Mouse (Mus musculus) adrenal gland, postnatal 4 days (tissue): ENCODE results near the gene Xcl1. TPM values are rescaled to one million over a fixed set of nuclear protein-coding genes. Genes with fewer than 3 reads are reported as not detected.
"Not testable (repeated sequence)": the region's sequence is repeated elsewhere in the genome, so short reads cannot be mapped to it uniquely, and the experiment has no call there.

ENCODE experiments used
- DNase-seq, 2 experiments: peaks; one replicate each; pipeline ENCODE4 v3.0.0; 2021 to 2022; ENCODE audit warnings: low spot score in 2 of 2, mixed read lengths in 2 of 2
- long read RNA-seq, 2 experiments: library from polyadenylated mRNA; stranded (forward); transcript quantifications; one replicate each; pipeline ENCODE4 v2.0.0; 2021
- total RNA-seq, 2 experiments: library from RNA; stranded (reverse); gene quantifications; 2 replicates each; pipeline ENCODE4 v1.2.3; 2021

Xcl1 gene
- 1 to 10 TPM in 1 of 2 experiments, not detected in 1; 1.1 TPM for total RNA-seq
- long read RNA-seq, experiment 1, result 0 reads
- long read RNA-seq, experiment 2, result 0 reads

DNA sequence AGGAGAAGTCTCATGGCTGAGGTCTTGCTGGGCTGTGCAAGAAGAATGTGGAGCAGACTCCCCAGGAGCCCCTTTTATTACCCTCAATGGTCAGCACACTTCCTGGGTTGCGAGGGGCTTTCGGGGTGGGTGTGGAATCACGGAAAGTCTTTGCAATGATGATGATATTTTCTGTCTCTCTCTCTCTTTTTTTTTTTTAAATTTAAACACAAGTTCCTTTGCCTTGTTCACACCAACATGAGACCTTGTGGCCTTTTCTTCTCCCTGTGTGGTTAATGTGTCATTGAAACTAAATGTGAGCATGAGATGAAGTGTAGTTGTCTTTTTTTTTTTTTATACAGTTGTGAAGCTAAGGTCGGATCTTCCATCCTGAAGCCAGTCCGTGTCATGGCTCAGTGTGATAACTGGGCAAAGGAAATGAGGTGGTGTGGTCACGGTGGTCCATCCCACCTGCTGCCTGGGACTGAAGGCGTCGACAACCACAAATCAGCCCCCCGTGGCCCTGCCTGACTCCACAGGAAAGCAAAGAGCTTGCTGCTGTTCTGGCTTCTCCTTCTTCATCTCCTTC lies at the start of gene Xcl1:
Gene Xcl1, minus strand, starts transcription at position 51 of the 568 bp plus-strand sequence.
- DNase-seq, result no peak

DNA sequence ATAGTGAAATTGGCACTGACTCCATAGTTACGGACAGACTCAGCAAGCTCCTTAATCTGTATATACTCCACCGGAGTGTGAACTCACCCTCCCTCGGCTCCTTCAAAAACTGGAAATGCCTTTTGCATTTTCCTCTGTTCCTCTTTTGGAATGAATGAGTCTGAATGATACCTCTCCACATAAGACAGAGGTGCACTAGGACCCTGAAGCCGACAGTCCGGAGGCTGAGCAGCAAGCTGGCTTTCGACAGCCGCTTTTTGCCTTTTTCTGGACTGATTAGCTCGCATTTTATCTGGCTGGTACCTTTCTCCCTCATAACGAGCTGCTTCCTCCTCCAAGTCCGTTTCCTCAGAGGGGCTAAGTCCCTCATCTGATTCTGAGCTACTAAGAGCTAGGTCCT lies 49.4 kb upstream of the Xcl1 start:
- DNase-seq, result not testable (repeated sequence)

DNA sequence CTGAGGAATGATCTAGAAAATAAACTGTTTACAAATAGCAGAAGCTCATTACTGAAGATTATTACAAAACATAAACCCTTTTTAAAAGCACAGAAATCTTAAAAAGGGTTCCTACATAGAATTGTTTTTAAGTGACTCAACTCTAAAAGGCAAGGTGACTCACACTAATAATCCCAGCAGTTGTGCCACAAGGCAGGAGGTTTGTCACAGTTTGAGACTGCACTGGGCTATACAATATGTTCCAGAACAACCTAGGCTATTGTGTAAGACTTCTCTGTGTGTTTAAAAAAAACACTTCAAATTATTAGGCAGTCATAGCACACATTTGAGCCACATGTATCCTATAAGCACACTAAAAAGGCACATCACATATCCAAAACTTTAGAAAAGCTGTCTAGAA lies 42.0 kb upstream of the Xcl1 start:
- DNase-seq, result no peak

DNA sequence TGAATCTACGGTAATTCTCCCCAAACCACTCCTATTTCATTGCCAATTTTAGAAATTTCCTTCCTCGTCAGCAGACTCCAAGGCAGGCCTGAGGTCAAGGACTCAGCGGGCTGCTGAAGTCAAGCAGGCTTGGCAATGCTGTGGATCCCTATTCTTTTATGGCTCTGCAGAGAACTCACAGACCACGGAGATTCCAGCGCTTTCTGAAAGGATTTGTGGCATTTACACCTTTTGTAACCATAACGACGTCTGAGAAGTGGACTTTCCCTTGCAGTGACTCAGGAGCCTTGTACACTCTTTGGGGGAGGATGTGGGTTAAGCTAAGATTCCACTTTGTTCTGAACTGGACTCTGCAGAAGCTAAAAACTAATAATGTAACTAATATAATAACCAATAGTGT lies 40.4 kb upstream of the Xcl1 start:
- DNase-seq, result no peak

DNA sequence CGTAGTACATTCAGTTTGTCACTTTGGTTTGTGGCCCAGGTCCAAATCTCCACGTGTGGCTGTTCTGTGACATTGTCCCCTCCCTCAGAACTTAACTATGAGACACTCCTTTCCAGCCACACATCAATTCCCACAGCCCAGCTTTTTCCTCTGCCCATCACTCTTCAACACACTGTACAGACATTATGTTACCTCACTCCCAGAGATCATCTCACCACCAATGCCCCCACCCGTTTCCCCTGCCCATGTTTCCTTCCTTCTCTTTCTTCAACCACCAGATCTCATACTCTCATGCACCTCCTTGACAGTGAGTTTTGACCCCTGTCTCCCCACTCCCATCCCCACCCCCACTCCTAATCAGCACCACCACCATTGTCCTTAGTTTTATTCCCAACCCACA lies 39.9 kb upstream of the Xcl1 start:
- DNase-seq, result no peak

DNA sequence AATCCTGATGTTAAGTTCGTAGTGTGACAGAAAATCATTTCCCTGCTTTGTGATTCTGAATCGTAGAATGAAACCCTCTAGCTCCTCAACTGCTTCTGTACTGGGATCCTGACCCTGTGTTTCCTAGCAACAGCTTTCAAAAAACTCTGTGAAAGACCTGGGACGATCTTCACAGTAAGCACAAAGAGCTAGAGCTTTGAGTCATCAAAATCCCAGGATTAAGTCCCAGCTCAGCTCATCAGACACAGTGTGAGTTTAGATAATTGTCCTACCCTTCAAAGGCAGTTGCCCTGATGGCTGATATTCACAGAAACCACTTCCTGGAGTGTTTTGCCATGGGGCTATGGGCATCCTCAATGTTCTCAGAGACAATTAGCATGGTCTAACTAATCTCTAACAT lies 38.5 kb upstream of the Xcl1 start:
- no peak for DNase-seq

DNA sequence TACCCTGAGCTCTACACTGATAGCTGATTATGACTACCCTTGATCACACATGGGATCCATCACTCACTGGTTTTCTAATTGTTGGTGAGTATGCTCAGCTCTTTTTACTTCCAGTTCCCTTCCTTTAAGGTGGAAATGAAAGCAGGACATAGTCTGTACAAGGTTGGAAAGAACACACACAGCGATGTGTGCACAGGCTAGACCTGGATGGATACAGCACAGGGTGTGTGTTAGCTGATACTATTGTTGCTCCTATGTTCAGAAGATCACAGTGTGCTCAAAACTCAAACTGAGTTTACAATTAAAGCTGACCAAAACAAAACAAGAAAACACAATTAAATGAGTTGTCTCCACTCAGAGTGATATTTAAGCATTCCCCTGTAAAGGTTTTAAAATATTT lies 38.0 kb upstream of the Xcl1 start:
- DNase-seq, result no peak

DNA sequence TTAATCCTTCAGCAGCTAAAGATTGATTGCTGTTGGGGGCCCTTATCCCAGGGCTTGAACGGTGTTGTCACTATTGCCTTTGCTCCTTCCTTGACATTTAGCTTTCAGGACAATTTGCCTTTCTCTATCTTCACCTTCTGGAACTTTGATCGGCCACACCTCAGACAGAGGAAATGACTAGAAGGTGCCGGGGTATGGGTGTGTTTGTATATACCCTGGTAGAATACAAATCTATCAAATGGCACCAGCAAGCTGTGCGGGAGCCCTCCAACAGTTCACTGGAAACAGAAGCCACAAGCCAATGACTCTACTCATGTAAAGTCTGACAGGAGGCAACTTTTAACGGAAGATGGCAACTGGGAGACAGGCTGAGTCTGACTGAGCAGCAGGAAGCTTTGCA lies 37.4 kb upstream of the Xcl1 start:
- no peak for DNase-seq

DNA sequence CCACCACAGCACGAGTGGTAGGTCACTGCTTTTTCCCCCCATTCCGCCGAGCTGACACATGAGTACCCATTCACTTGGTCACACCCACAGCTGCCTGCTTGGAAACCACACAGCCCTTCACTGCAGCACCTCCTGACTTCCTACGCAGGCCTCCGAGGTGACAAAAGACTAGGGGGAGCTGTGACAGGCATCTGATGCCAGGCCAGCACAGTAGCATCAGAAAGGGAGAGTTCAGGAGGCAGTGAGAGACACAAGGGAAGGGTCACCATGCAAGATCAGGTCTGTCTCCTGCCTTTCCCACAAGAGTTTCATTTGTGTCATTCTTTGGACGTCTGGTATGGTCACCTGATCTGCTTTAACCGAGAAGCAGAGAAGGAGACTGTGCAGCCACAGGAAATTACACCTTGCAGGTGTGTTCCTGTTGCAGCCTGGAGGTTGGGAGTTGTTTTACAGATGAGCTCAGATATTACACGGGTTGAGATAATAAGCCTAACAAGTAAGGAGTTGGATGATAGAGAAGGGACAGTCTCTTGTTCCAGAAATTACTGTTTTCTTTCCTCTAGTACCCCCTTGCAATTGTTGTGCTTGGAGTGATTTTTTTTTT lies 30.9 kb upstream of the Xcl1 start:
- DNase-seq, result no peak

DNA sequence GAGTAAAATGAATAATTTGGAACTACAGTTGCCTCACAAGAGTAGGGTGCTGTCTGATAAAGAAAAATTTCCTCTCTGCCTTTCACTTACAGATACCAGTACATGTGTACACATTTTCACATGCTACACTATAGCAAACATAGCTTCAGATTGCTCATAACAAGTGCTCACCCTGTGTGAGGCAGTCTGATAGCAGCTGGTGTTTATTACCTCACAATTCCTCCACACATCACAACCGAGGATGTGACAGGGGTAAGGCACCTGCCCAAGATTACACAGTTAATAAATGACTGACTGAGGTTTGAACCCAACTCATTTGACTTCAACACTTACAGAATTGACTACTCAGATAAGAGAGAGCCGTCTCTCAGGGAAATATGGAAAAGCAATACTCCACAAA lies 25.3 kb upstream of the Xcl1 start:
- DNase-seq, result no peak

DNA sequence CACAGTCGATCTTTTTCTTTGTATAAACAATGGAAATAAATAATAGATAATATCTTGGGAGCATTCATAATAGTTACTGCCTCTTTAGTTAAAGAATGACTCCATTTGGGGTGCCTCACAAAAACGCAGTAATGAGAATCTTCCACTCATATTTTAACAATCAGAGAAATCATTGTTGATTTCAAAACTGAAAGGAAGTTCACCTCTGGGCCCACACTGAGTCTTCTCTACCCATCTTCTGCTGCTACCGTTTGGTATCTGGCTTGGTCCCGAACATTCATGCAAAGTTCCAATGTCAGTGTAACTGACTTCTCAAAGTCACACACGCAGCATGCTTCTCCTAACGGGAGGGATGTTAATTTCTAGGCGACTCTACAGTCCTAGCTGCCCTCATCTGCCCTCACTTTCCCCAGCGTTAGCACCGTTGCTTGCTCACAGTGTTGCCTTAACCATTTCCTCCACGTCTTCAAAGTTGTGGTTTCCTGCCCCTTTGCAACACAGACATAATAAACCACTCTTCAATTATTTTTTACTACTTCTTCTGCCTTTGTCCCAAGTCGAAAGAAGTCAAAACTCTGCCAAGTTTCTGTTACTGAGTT lies 24.6 kb upstream of the Xcl1 start:
- DNase-seq, result no peak

DNA sequence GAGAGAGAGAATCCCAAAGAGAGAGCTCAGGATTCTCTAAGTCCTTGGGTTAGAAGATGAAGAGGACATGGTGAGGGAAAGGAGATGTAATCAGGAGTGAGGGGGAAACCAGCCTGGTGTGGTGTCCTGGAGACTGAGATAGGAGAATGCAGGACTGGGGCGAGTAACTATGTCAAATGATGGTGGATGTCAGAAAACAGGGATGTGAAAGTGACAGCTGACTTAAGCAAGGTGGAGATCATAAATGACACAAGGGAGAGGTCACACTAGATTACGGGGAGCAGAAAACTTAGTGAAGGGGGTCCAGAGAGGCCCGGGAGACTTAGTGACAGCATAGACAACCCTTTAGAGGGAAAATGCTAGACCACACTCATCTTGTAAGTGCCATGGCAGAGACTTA lies 23.8 kb upstream of the Xcl1 start:
- DNase-seq, result no peak

DNA sequence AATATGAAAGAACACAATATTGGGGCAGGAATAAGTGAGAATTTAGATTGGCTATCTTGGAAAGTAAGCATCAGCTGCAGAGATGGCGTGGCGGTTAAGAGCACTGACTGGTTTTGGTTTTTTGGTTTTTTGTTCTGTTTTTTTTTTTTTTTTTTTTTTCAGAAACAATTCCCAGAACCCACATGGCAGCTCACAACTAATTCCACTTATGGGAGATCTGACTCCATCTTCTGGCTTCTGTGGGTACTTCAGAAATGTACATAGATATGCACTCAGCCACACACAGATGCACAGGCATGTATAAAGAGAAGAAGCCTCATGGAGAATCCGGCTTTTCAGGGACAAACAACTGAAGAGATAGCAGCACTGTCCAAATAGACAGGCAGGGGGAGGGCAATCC lies 22.6 kb upstream of the Xcl1 start:
- DNase-seq, result no peak

DNA sequence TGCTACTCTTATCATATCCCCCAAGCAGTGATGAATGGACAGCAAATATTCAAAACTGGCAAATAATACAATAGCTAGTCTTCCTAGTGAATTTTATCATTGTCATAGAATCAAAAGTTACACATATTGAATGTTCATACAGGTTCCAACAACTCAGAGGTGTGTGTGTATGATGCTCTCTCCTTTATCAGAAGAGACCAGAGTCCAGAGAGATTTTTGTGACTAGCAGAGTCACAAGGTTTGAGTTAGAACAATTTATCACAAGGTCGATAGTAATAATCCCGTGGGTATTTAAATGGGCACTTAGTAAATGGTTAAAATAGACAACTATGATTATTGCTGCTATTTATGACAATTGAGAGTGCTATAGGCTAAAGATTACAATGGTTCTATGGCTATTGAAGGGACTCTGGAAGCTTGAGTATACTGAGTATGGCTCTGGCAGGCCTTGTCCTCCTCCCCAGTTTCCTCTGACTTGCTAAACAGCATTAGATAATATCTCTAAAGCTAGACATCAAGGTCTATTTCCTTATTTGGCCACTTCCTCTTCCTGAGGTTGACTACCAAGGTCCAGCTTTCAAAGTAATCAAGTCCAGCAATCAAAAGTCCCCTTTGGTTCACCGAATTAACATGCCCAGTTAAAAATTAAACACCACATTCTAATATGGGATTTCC lies 21.5 kb upstream of the Xcl1 start:
- no peak for DNase-seq

DNA sequence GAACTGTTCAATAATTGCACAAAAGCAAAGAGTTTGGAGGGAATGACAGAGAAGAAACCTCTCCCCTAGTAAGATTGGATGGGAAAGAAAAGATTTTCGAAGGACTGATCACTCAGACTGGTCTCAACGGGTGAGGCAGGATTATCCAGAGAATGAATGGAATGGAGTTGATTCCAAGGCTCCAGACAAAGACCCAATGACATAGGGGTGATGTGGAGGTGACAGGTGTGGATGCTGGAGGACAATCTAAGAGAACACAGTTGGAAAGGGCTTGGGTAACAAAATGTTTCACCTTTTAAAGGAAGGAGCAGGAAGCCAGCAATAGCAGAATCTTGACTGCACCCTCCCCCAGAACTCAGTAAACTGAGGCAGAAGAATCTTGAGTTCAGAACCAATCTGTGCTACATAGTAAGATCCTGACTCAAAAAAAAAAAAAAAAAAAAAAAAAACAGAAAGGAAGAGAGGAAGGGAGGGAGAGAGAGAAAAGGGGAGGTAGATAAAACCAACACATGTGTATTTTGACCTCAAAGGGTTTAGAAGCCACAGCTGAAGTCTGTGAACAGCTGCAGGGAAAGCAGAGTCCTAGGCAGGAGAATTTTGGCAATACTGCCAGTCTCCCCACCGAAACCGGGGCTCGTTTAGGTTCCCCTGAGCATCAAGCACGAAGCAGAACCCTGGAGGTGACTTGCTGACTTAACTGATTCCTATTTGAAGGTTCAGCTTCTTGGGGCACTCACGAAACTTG lies 20.3 kb upstream of the Xcl1 start:
- no peak for DNase-seq

DNA sequence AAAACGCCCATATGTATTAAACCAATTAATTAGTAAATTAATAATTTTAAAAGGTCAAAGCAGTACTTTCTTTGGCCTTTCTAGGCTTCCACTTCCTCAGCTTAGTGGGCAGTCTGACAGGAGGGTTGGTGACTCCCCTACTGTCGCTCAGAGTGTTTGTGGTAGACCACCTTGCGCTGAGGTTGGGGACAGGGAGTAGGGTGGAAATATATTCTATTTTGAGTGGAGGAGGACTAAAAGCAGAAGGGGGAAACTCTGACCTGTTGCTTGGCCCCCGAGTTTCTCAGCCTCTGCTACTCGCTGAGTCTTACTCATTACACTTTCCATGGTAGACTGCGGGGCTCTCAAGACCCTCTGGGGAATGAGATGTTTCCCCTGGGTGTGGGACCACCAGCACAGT lies 18.2 kb upstream of the Xcl1 start:
- DNase-seq, result no peak

DNA sequence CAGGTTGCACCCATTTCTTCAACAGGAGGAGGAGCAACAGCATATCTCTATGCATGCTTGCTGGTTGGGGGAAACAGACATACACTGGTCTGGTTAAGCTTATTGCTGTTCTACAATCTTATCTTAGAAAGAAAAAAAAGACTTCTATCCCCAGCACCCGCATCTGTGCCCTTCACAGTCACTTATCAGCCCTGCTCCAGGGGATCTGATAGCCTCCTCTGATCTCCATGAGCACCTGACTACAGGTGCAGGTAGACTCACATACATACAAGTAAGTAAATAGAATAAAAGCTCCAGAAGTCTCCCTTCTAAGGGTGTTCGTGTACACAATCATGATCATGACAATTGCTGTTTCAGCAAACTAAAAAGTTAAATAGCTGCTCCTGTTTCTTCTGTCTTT lies 733 bp upstream of the Xcl1 start:
- no peak for DNase-seq

DNA sequence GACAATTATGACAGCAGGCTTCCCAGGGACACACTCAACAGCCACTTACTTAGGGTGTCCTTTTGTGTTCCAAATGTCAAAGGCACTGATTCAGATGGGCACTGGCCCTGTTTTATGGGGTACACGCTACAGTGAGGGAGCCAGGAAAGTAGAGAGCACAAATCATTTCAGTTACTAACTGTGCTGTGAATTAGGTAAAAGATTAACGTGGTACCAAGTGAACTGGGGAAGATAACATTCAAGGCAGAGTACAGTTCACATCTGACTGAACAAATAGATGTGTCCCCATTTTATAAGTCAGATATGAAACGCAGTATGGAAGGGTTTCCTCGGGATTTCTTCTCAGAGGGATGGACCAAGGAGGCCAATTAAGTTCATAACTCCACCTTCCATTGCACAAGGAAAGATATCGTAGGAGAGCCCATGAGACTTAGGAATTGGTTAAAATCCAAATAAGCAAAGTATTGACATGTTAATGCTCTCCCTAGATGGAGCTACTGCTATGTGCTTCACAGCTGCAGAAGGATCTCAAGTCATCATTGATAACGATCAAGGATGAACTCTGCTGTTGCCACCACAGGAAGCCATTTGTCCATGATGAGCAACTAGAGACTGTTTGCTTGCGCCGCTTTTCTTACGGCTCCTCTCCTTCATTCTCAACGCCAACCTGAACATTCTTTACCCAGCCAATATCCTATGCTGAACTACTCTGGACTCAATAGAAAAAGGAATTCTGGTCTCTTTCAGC lies 1.7 kb downstream of the Xcl1 start:
- no peak for DNase-seq

DNA sequence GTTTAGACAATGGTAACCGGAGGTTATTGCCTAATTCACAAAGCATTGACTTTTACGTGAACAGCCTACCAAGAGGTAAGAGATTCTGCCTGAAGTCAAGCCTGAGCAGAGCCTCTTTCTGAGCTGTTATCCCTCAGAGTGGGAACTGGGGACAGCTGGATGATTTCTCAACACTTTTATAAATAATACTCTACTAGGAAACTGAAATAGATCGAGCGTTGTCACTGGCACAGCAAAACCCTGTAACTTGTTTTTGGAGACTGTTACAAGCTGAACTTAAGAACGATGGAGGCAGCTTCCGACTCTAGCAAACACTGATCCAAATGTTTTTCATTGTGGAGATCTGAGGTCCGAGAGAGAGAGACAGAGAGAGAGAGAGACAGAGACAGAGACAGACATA lies 4.2 kb downstream of the Xcl1 start:
- DNase-seq, result no peak

DNA sequence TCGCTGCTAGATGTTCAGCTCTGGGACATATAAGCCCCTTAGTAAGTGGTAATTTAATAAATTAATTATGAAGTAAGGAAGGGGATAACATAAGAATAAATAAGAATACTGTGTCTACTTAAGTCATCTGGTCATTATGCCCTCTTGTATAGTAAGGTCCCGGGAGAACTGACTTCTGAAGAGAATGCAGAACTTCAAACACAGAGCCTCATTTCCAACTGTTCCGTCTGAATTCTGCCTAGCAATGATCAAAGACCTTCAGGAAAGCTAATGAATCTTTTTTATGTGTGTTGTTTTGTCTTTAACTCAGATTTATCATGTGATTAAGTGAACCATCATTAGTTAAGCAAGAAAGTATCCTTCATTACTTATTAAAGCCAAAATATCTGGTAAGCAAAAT lies 5.3 kb downstream of the Xcl1 start:
- no peak for DNase-seq

DNA sequence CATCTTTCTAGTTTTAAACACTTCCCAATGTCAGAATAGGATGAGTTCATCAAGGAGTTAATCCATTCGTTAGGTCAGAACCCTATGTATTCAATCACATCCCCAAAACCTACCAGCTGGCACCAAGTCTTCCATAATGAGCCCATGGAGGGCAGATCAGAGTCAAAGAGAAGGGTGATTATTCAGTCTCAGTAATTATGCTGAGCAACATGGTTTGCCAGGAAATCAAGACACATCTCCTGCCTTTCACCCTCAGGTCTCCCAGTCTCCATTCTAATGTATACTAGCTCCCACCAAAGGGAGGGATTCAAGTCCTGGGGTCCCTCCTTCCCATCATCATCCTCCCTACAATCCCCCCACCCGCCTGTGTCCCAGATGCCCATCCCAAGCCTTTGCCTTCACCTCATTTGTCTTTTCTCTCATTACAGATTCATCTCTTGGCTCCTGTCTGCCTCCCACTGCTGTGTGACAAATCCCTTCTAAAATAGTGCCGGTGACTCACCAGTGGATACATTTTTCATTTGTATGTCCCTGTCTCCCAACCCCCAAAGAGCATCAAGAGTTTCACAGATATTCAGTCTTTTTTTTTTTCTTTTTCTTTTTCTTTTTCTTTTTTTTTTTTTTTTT lies 8.7 kb downstream of the Xcl1 start:
- DNase-seq, result no peak
